Mouse (Mus musculus) frontal cortex, postnatal 25 days (tissue): ENCODE measurements around the gene Tsen2.

ENCODE experiments used
- DNase-seq, 2 experiments: peaks; one replicate each; pipeline ENCODE4 v3.0.0; 2022; ENCODE audit warnings: low spot score in 2 of 2

The Tsen2 gene

GRCm38 (mm10) chr6:115544442-115544970 lies at the start of gene Tsen2:
Gene Tsen2, plus strand, starts transcription at chr6:115544664.
- DNase-seq: peak; percentile 94 to 97

GRCm38 (mm10) chr6:115499540-115499939 lies 44.9 kb upstream of the Tsen2 start:
- DNase-seq: no peak

GRCm38 (mm10) chr6:115500234-115500633 lies 44.2 kb upstream of the Tsen2 start:
- DNase-seq: no peak

DNA sequence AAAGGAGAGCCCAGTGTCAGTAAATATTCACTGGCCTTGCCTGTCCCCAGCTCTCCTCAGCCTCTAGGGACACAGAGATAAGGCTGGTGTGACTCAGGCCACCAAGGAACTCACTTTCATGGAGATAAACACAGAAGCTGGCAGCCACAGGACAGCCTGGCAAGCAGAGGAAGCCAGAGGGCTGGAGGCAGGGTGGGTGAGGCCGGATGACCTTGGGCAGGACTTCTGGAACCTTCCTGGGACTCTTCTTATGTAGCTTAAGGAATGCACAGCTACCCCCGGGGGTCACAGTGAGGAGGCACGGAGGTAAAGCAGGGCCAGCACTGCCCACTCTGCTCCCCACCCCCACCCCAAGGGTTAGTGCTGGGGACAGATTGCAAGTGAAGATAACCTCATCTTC lies 43.3 kb upstream of the Tsen2 start:
- DNase-seq: no peak

DNA sequence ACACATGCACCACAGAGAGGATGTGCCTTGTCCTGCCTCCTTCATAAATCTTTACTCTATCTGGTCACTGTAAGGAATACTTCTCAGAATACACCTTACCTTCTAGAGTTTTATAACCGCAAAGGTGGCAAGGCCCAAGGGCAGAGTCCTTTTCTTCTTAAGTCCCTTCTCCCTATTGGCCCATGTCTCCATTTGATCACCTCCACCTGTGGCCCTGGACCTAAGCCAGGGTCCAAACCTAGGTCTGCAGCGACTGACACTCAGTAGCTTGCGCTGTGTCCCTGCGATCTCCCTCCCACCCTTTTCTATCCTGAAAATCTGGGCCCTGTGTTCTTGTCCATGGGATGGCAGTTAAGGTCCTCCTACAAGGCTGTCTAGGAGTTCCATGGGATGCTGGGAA lies 41.4 kb upstream of the Tsen2 start:
- no peak for DNase-seq

DNA sequence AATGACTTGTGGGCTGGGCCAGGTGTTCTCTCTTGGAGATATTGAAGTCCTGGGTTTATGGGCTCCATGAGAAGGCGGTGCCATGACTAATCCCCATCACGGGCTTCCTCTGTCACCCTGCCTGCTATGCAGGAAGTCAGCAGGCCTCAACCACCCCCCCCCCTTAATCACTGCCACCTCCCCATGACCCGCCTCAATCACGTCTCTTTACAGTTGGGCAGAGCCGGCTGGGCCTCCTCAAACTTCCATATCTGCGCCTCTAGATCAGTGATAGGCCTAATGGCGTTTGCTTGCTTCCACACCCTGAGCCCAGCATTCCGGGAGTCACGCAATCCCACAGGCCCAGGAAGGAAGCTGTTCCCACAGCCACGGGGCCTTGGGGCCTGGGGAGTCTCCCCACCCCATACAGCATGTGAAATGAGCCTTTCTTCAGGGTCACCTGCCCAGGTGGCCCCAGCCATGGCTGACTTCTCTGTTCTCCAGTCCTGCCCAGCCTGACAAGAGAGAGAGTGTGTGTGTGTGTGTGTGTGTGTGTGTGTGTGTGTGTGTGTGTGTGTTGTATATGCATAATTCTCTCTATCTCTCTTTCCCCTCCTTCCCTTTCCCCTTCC lies 40.8 kb upstream of the Tsen2 start:
- no peak for DNase-seq

DNA sequence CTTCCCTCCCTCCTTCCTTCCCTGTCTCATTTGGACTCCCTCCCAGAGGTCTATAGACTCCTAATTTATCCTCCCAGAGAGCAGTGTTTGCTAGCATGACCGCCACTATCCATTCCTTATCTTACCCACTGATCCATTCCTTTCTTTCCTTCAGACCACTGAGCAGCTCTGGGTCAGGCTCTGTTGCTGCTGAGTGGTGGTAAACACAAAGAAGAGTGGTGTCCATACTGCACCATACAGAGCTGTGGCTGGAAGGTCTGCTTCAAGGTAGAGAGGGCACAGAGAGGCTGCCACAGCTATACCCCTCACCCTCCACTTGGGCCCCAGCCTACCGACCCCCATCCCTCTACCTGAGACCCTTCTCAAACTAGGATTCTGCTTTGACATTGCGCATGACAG lies 40.3 kb upstream of the Tsen2 start:
- DNase-seq: no peak

- DNase-seq: no peak
Measured at GRCm38 (mm10) chr6:115504915-115505314, 39.5 kb upstream of the Tsen2 start.

- no peak for DNase-seq
Measured at GRCm38 (mm10) chr6:115506425-115506824, 38.0 kb upstream of the Tsen2 start.

DNA sequence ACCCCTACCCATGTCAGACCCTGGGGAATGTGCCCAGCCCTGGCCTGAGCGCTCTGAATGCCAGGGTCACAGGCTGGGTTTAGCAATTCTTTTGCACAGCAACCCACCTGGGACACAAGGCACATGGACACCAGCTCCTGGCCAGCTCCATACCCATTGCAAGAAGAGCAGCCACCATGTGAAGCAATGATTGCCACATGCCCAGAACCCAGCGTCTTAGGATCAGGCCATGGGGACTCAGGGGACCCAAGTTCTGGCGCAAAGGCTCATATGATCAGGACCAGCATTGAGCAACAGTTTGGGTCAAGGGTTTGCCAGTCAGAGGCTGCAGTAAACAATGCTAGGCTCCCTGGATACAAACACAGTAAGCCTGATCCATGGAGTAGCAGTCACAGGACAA lies 33.0 kb upstream of the Tsen2 start:
- DNase-seq: no peak

DNA sequence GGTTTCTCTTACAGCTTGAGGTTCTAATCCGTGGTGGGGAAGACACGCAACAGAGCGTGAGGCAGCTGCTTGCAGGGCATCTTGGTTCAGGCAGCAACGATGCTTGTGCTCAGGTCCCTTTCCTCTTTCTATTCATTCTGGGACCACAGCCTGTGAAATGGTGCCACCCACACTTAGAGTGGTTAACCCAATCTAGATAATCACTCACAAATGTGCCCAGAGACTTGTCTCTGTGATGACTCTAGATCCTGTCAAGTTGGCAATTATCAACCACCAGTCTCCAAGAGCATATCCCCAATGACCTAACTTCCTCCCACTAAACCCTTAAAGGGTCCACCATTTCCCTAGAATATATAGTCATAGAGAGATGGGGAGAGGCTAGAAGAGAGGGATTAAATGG lies 31.3 kb upstream of the Tsen2 start:
- no peak for DNase-seq

- DNase-seq: no peak
Measured at GRCm38 (mm10) chr6:115517904-115518303, 26.6 kb upstream of the Tsen2 start.

- DNase-seq: no peak
Measured at GRCm38 (mm10) chr6:115518352-115518751, 26.1 kb upstream of the Tsen2 start.

DNA sequence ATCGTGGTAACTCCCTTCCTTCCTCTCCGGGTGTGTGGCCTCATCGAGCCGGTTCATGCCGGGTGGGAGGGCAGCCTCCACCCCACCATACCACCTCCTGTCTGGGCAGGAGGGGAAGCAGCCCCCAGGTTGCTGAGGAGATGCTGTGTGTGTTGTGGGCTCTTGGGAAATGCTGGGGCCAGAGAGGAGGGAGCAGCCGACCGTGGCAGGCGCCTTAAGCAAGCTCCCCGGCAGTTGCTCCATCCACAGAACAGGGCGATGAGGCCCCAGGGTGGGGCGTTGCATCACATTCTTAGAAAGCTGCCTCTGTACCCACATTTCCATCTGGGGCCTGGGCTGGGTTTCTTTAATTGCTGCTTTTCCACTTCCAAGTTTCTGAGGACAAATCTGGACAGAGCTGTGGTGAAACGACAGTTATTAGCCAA lies 25.2 kb upstream of the Tsen2 start:
- DNase-seq: no peak

DNA sequence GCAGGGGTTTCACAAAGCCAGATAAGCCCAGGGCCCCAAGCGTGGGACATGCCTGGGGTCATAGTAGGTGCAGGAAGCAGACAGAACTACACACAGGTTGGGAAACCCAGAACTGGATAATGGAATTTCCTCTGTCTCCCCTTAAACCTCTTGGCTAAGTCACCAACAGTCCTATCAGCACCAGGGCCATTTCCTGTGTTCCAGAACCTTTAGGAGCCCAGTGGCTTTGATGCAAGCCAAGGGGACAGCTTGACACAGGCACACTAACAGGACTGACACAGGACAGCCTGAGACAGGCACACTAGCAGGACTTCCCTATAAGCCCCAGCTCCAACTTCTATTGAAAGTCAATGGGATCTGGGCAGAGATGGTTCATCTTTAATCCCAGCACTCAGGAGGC lies 22.5 kb upstream of the Tsen2 start:
- DNase-seq: no peak

DNA sequence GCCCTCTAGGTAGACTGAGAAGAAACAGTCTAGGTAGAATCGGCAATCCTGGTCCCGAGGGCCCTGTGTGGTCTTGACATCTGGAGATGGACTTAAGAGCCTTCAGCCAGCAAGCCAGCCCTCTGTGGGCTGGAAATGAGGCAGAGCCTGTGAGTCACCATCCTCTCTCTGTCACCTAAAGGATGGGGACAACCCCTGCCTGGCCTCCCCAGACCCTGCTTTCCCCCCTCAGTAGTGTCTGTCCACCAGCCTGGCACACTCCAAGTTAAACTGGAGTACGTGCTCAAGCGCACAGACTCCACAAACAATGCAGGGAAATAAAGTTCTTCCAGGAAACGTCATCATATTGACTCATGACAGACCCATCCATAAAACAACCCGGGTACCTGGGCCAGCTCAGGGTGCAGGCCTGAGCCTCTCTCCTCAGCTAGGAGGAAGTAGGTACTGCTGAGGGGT lies 21.7 kb upstream of the Tsen2 start:
- DNase-seq: no peak

DNA sequence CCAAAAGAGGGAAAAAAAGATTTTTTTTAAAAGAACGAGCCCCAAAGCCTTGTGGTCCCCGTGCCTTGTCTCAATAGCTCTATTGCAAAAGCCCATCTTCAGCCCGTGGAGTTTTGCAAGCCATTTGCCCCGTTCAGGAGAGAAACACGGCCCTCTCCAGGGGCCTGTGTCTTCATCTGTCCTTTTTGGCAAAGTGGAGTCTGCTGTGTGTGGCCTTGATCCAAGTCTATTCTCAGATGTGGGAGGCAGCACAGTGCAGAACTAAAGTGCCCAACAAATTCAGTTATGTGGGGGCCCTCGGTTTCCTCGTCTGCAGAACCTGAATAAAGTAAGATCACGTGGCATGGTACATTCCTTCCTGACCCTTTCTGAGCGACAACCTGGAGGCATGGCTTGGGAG lies 21.3 kb upstream of the Tsen2 start:
- peak in 1 of 2 experiments; percentile 34 for DNase-seq

GRCm38 (mm10) chr6:115524449-115524990 lies 19.9 kb upstream of the Tsen2 start:
- DNase-seq: no peak

DNA sequence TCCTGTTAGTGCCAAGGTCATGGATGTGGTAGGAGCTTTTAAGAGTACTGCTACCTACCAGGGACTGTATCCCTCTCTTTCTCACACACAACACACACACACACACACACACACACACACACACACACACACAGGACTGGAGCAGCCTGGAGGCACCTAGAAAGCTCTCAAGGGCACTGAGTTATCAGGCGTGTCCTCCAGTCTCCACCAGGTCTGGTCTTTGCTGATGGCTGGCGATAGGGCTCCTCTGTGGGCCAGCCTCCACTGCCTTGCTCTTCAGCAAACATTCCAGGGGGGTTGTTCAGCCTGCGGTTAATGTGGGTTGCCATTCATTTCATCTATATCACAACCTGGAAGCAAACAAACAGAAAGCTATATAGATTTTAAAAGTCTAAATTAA lies 17.0 kb upstream of the Tsen2 start:
- DNase-seq: no peak

- no peak for DNase-seq
Measured at GRCm38 (mm10) chr6:115528372-115528771, 16.1 kb upstream of the Tsen2 start.

DNA sequence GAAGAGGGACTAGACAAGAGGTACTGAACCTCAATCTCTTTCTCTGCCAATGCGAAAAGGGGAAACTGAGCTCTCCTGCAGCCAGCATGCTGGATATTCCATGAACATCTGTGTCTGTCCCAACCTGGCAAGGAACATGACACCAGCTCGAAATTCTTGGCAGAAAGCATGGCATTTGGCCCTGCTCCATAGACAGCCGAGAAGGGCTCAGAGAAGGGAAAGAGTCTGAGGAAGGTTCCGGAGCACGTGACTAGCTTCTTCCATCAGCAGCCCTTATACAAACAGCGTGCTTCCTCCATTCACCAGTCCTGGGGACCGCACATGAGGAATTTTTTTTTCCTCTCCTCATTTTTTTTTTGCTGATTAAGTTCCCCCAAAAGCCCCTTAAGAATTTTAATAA lies 9.8 kb upstream of the Tsen2 start:
- DNase-seq: no peak

- no peak for DNase-seq
Measured at GRCm38 (mm10) chr6:115536169-115536568, 8.3 kb upstream of the Tsen2 start.

DNA sequence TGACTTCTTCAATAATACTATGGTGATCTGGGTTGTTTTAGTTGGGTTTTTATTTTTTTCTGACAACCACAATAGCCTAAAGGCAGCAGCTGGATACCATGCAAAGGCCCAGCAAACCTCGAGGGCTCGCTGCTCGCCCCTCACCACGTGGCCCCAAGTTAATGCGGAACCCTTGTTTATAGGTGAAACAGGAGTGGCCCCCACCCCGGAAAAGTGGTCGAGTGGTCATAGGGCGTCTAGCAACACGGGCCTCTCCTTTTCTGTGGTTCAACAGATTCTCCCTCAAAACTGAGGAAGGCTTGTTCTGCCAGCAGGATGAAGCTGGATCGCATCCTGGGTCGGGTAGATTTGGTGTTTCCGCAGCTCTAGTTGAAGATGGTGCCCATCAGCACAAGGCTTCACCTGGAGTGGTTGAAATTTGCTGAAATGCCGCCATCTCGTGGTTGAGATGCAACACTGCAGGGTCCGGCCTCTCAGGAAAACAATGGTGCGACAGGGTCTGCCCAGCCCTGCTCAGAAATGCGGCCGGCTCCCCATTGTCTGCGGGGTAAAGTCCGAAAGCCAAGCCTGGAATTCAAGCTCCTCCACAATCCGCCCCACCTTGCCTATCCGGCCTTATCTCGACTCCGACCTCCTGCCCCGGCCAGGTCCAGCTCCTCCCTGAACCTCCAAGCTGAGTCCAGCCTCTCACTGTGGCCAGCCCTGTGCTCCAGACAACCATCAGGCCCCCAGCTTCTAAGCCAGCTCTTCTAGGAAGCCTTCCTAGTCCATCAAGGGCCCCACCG lies 5.6 kb upstream of the Tsen2 start:
- DNase-seq: peak; percentile 72 to 73
